Comparison of ENCODE assay signal across 12 mouse cellular contexts in the genomic region with DNA sequence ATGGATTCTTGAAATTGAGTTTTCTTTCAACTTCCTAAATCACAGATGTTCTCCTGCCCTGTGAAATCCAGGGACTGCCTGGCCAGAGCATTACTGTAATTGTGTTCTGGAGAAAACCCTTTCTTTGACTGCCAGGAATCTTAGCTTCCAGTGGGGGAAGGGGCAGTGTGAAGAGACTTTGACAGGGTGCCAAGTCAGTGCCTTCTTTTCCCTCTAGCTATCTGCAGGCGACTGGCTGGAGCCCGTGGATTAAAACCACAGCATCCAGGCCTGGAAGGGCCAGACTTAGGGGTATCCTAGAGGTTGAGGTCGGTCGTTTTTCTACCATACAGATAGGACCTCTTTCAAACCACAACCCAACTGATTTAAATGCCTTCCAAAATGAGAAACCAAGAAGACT. TPM values are rescaled to one million over a fixed set of nuclear protein-coding genes. Genes with fewer than 3 reads are reported as not detected.
DNase-seq lines count a peak whose midpoint lies in the region; ATAC-seq lines count a peak whose summit lies in the region.
"Had no signal": no experiment of that assay in that cellular context is flagged by ENCODE, and none has a peak within 500 bp of the region (broad histone marks: within the 10 kb centered on the region; RNA-seq: fewer than 3 reads in every experiment).

No protein-coding gene starts in this region.

- no peak overlapping the region for H3K4me3 ChIP-seq in embryonic facial prominence, embryonic 13.5 days
- H3K4me3 ChIP-seq in embryonic facial prominence, embryonic 10.5 days: no peak overlapping the region

- DNase-seq in embryonic facial prominence, embryonic 10.5 days (ENCODE audit: low spot score): no peak
- peak; percentile 13 to 24 for DNase-seq in layer of hippocampus, postnatal 10 days (ENCODE audit: low spot score in 2 of 2)
- DNase-seq in layer of hippocampus, adult 9-10 months (ENCODE audit: low spot score): no peak
- peak; percentile 36 to 40 for DNase-seq in right cerebral cortex, postnatal 10 days (ENCODE audit: low spot score in 2 of 2)
- no peak for DNase-seq in right cerebral cortex, postnatal 14 days
- no peak for DNase-seq in gastrocnemius, postnatal 4 days (ENCODE audit: low spot score in 2 of 2)
- DNase-seq in frontal cortex, postnatal 36 days (ENCODE audit: low spot score in 2 of 2): no peak
- DNase-seq: gastrocnemius, postnatal 14 days; layer of hippocampus, adult 9-11 months; right cerebral cortex, postnatal 25 days; thymus, postnatal 36 days had no signal

- peaks cover 11% of the 10 kb centered on the region; the same call in 1 of the 2 replicates for H3K36me3 ChIP-seq in embryonic facial prominence, embryonic 13.5 days
- H3K36me3 ChIP-seq in embryonic facial prominence, embryonic 10.5 days (replicated peaks): peaks cover 13% of the 10 kb centered on the region

- 0 out of 2 replicates have a peak overlapping the region, but pooled peaks have one; percentile 5 for H3K27ac ChIP-seq in embryonic facial prominence, embryonic 13.5 days
- no peak overlapping the region for H3K27ac ChIP-seq in embryonic facial prominence, embryonic 10.5 days (replicated peaks)

- no peak for ATAC-seq in embryonic facial prominence, embryonic 13.5 days (ENCODE audit: insufficient number of reproducible peaks, insufficient read depth, low FRiP score, low TSS enrichment, low read depth)

- H3K27me3 ChIP-seq in embryonic facial prominence, embryonic 13.5 days: no peaks in the 10 kb centered on the region
- H3K27me3 ChIP-seq in embryonic facial prominence, embryonic 10.5 days (replicated peaks; ENCODE audit: low read depth, poor library complexity, severe bottlenecking): no peaks in the 10 kb centered on the region

- no peak overlapping the region for H3K4me2 ChIP-seq in embryonic facial prominence, embryonic 13.5 days

- H3K9ac ChIP-seq in embryonic facial prominence, embryonic 13.5 days: no peak overlapping the region

- WGBS in embryonic facial prominence, embryonic 13.5 days: 38% methylated on average over 4 of the region's 4 CpGs
- 58% methylated on average over 4 of the region's 4 CpGs for WGBS in embryonic facial prominence, embryonic 10.5 days

- H3K9me3 ChIP-seq in embryonic facial prominence, embryonic 13.5 days: no peaks in the 10 kb centered on the region
- no peaks in the 10 kb centered on the region for H3K9me3 ChIP-seq in embryonic facial prominence, embryonic 10.5 days

- H3K4me1 ChIP-seq in embryonic facial prominence, embryonic 13.5 days: 0 out of 2 replicates have a peak, but pooled peaks cover 4% of the 10 kb centered on the region
- H3K4me1 ChIP-seq in embryonic facial prominence, embryonic 10.5 days: no peaks in the 10 kb centered on the region

RNA-seq across cellular contexts. Expression of a gene that starts 37.5 kb away (rescaled TPM):
- polyA plus RNA-seq in embryonic facial prominence, embryonic 13.5 days (2015; fragmentation: Nextera tagmentation; extraction: Ambion mirVana): 10.5 and 12.0 TPM in 2 replicates
- 6.4 and 7.1 TPM in 2 replicates for polyA plus RNA-seq in embryonic facial prominence, embryonic 10.5 days (2016; fragmentation: Nextera tagmentation; extraction: Ambion mirVana)
- 100 to 1,000 TPM in 1 of 2 experiments, 10 to 100 TPM in 1; 99.0 to 103 TPM for total RNA-seq in layer of hippocampus, postnatal 10 days (2021)
- 10 to 100 TPM; 40.5 to 43.4 TPM for total RNA-seq in gastrocnemius, postnatal 4 days (2021)

RNA-seq across cellular contexts. Expression of a gene that starts 40.9 kb away (rescaled TPM):
- polyA plus RNA-seq in embryonic facial prominence, embryonic 13.5 days (2015; fragmentation: Nextera tagmentation; extraction: Ambion mirVana): 272 and 277 TPM in 2 replicates
- 317 and 319 TPM in 2 replicates for polyA plus RNA-seq in embryonic facial prominence, embryonic 10.5 days (2016; fragmentation: Nextera tagmentation; extraction: Ambion mirVana)
- 10 to 100 TPM; 82.6 to 91.4 TPM for total RNA-seq in layer of hippocampus, postnatal 10 days (2021)
- 10 to 100 TPM; 77.7 to 96.0 TPM for total RNA-seq in gastrocnemius, postnatal 4 days (2021)

RNA-seq across cellular contexts. Expression of a gene that starts 55.0 kb away (rescaled TPM):
- 432 and 472 TPM in 2 replicates for polyA plus RNA-seq in embryonic facial prominence, embryonic 13.5 days (2015; fragmentation: Nextera tagmentation; extraction: Ambion mirVana)
- polyA plus RNA-seq in embryonic facial prominence, embryonic 10.5 days (2016; fragmentation: Nextera tagmentation; extraction: Ambion mirVana): 564 and 568 TPM in 2 replicates
- 100 to 1,000 TPM; 103 to 105 TPM for total RNA-seq in layer of hippocampus, postnatal 10 days (2021)
- 10 to 100 TPM; 87.3 to 97.7 TPM for total RNA-seq in gastrocnemius, postnatal 4 days (2021)

Comparison
In these comparisons a context has a peak if more than half of its experiments do, and no peak if none do; other contexts are left out.
1. DNase-seq: peak in layer of hippocampus, postnatal 10 days (2 of 2) and right cerebral cortex, postnatal 10 days (2 of 2); none in embryonic facial prominence, embryonic 10.5 days (single experiment), layer of hippocampus, adult 9-10 months (single experiment), right cerebral cortex, postnatal 14 days (single experiment), gastrocnemius, postnatal 4 days (0 of 2) and frontal cortex, postnatal 36 days (0 of 2).